Mouse (Mus musculus): ENCODE results near the gene Dnm2. TPM values are rescaled to one million over a fixed set of nuclear protein-coding genes. Genes with fewer than 3 reads are reported as not detected.

Gene Dnm2
- polyA plus RNA-seq, 1 experiment: 86.2 TPM

GRCm38 (mm10) chr9:21505767-21506166, 81.1 kb downstream of the Dnm2 start:
- Histone ChIP-seq H3K27ac (ENCODE audit: insufficient read depth, low read length) (no peak overlapping the region), H3K9ac (ENCODE audit: low read depth, poor library complexity, severe bottlenecking) (no peak overlapping the region), H3K4me1 (ENCODE audit: control insufficient read depth, insufficient read depth, low read length) (no peaks in the 10 kb centered on the region), H3K27me3 (ENCODE audit: control insufficient read depth, insufficient read depth, low read length, poor library complexity, severe bottlenecking) (no peaks in the 10 kb centered on the region), H3K4me3 (ENCODE audit: low read depth, low read length) (no peak overlapping the region), H3K36me3 (ENCODE audit: control insufficient read depth, insufficient read depth, low read length, poor library complexity, severe bottlenecking) (peaks cover 27% of the 10 kb centered on the region), H3K9me3 (replicated peaks; ENCODE audit: control insufficient read depth, insufficient read depth, low read length, poor library complexity, severe bottlenecking) (no peaks in the 10 kb centered on the region)
- no peak for TF ChIP-seq CTCF (IDR thresholded peaks at IDR 0.05; ENCODE audit: low read depth, low read length)
- no peak for TF ChIP-seq POLR2A (IDR thresholded peaks at IDR 0.05; ENCODE audit: insufficient read depth, low read length)
- TF ChIP-seq EP300 (IDR thresholded peaks at IDR 0.05; ENCODE audit: insufficient read depth, low read depth, low read length): no peak

GRCm38 (mm10) chr9:21507753-21508430, 83.2 kb downstream of the Dnm2 start:
- Histone ChIP-seq H3K9ac (ENCODE audit: low read depth, poor library complexity, severe bottlenecking) (no peak overlapping the region), H3K4me3 (ENCODE audit: low read depth, low read length) (no peak overlapping the region), H3K4me1 (ENCODE audit: control insufficient read depth, insufficient read depth, low read length) (no peaks in the 10 kb centered on the region), H3K36me3 (ENCODE audit: control insufficient read depth, insufficient read depth, low read length, poor library complexity, severe bottlenecking) (peaks cover 27% of the 10 kb centered on the region), H3K9me3 (replicated peaks; ENCODE audit: control insufficient read depth, insufficient read depth, low read length, poor library complexity, severe bottlenecking) (no peaks in the 10 kb centered on the region), H3K27me3 (ENCODE audit: control insufficient read depth, insufficient read depth, low read length, poor library complexity, severe bottlenecking) (no peaks in the 10 kb centered on the region), H3K27ac (ENCODE audit: insufficient read depth, low read length) (no peak overlapping the region)
- no peak for TF ChIP-seq EP300 (IDR thresholded peaks at IDR 0.05; ENCODE audit: insufficient read depth, low read depth, low read length)
- no peak for TF ChIP-seq CTCF (IDR thresholded peaks at IDR 0.05; ENCODE audit: low read depth, low read length)
- TF ChIP-seq POLR2A (IDR thresholded peaks at IDR 0.05; ENCODE audit: insufficient read depth, low read length): no peak

- Histone ChIP-seq H3K9ac (ENCODE audit: low read depth, poor library complexity, severe bottlenecking) (peak overlapping the region; percentile 86), H3K27ac (ENCODE audit: insufficient read depth, low read length) (peak overlapping the region; percentile 36; the same call in 1 of the 2 replicates), H3K36me3 (ENCODE audit: control insufficient read depth, insufficient read depth, low read length, poor library complexity, severe bottlenecking) (peaks cover 27% of the 10 kb centered on the region)
These were observed 84.2 kb downstream of the Dnm2 start for GRCm38 (mm10) chr9:21508871-21509404.

GRCm38 (mm10) chr9:21509772-21510688, 85.3 kb downstream of the Dnm2 start, which contains the start of gene Tmed1:
Gene Tmed1, minus strand, starts transcription at chr9:21510252.
- H3K4me3 ChIP-seq (ENCODE audit: low read depth, low read length): peak within 1 kb of the TSS; percentile 97
- H3K27ac ChIP-seq (ENCODE audit: insufficient read depth, low read length): peak within 1 kb of the TSS; percentile 60
- H3K9ac ChIP-seq (ENCODE audit: low read depth, poor library complexity, severe bottlenecking): peak within 1 kb of the TSS; percentile 86
- peaks cover 20% of the 10 kb centered on the region for H3K36me3 ChIP-seq (ENCODE audit: control insufficient read depth, insufficient read depth, low read length, poor library complexity, severe bottlenecking)
- no peaks in the 10 kb centered on the region for H3K4me1 ChIP-seq (ENCODE audit: control insufficient read depth, insufficient read depth, low read length)
- H3K9me3 ChIP-seq (replicated peaks; ENCODE audit: control insufficient read depth, insufficient read depth, low read length, poor library complexity, severe bottlenecking): no peaks in the 10 kb centered on the region; the same call in 1 of the 2 replicates
- H3K27me3 ChIP-seq (ENCODE audit: control insufficient read depth, insufficient read depth, low read length, poor library complexity, severe bottlenecking): no peaks in the 10 kb centered on the region
- peak; percentile 92 for TF ChIP-seq POLR2A (IDR thresholded peaks at IDR 0.05; ENCODE audit: insufficient read depth, low read length)
- no peak for TF ChIP-seq EP300 (IDR thresholded peaks at IDR 0.05; ENCODE audit: insufficient read depth, low read depth, low read length)

More at GRCm38 (mm10) chr9:21508871-21509404, 84.2 kb downstream of the Dnm2 start:
- Histone ChIP-seq H3K27me3 (ENCODE audit: control insufficient read depth, insufficient read depth, low read length, poor library complexity, severe bottlenecking) (no peaks in the 10 kb centered on the region), H3K4me3 (ENCODE audit: low read depth, low read length) (peak overlapping the region; percentile 97), H3K9me3 (replicated peaks; ENCODE audit: control insufficient read depth, insufficient read depth, low read length, poor library complexity, severe bottlenecking) (no peaks in the 10 kb centered on the region; the same call in 1 of the 2 replicates), H3K4me1 (ENCODE audit: control insufficient read depth, insufficient read depth, low read length) (no peaks in the 10 kb centered on the region)
- TF ChIP-seq POLR2A (IDR thresholded peaks at IDR 0.05; ENCODE audit: insufficient read depth, low read length): no peak
- no peak for TF ChIP-seq EP300 (IDR thresholded peaks at IDR 0.05; ENCODE audit: insufficient read depth, low read depth, low read length)
- no peak for TF ChIP-seq CTCF (IDR thresholded peaks at IDR 0.05; ENCODE audit: low read depth, low read length)

GRCm38 (mm10) chr9:21510689-21511015, 85.9 kb downstream of the Dnm2 start:
- peak overlapping the region; percentile 95 for H3K4me3 ChIP-seq (ENCODE audit: low read depth, low read length)
- no peaks in the 10 kb centered on the region; the same call in 1 of the 2 replicates for H3K9me3 ChIP-seq (replicated peaks; ENCODE audit: control insufficient read depth, insufficient read depth, low read length, poor library complexity, severe bottlenecking)
- peak overlapping the region; percentile 86 for H3K9ac ChIP-seq (ENCODE audit: low read depth, poor library complexity, severe bottlenecking)
- H3K27me3 ChIP-seq (ENCODE audit: control insufficient read depth, insufficient read depth, low read length, poor library complexity, severe bottlenecking): no peaks in the 10 kb centered on the region
- TF ChIP-seq POLR2A (IDR thresholded peaks at IDR 0.05; ENCODE audit: insufficient read depth, low read length): no peak
- TF ChIP-seq EP300 (IDR thresholded peaks at IDR 0.05; ENCODE audit: insufficient read depth, low read depth, low read length): no peak
- TF ChIP-seq CTCF (IDR thresholded peaks at IDR 0.05; ENCODE audit: low read depth, low read length): no peak
- H3K36me3 ChIP-seq (ENCODE audit: control insufficient read depth, insufficient read depth, low read length, poor library complexity, severe bottlenecking): peaks cover 16% of the 10 kb centered on the region
- H3K27ac ChIP-seq (ENCODE audit: insufficient read depth, low read length): peak overlapping the region; percentile 60
- no peaks in the 10 kb centered on the region for H3K4me1 ChIP-seq (ENCODE audit: control insufficient read depth, insufficient read depth, low read length)
